Mouse (Mus musculus): ENCODE results near the gene Cdt1. TPM values are rescaled to one million over a fixed set of nuclear protein-coding genes. Genes with fewer than 3 reads are reported as not detected.

The Cdt1 gene
- polyA plus RNA-seq, 1 experiment from 2014 or later: 12.8 TPM

Small RNA genes within 50 kb of the gene (microRNA-seq; reads per million reads assigned to microRNA genes)
- gene Mir6396: not detected

Other genes with a start within 250 kb of the Cdt1 start
- gene Trhr2, start 207.3 kb upstream of the Cdt1 start, polyA plus RNA-seq (2014; fragmentation: Nextera tagmentation; extraction: Ambion mirVana): not detected in 2 replicates
- 24.8 and 26.9 TPM in 2 replicates for gene Zc3h18, start 191.4 kb upstream of the Cdt1 start, polyA plus RNA-seq (2014; fragmentation: Nextera tagmentation; extraction: Ambion mirVana)
- not detected in 2 replicates for gene Il17c, start 146.0 kb upstream of the Cdt1 start, polyA plus RNA-seq (2014; fragmentation: Nextera tagmentation; extraction: Ambion mirVana)
- gene Cyba, start 135.1 kb upstream of the Cdt1 start, polyA plus RNA-seq (2014; fragmentation: Nextera tagmentation; extraction: Ambion mirVana): 33.5 and 39.3 TPM in 2 replicates
- 41.8 and 51.9 TPM in 2 replicates for gene Mvd, start 124.6 kb upstream of the Cdt1 start, polyA plus RNA-seq (2014; fragmentation: Nextera tagmentation; extraction: Ambion mirVana)
- not detected in 2 replicates for gene Snai3, start 107.3 kb upstream of the Cdt1 start, polyA plus RNA-seq (2014; fragmentation: Nextera tagmentation; extraction: Ambion mirVana)
- gene Rnf166, start 92.0 kb upstream of the Cdt1 start, polyA plus RNA-seq (2014; fragmentation: Nextera tagmentation; extraction: Ambion mirVana): 28.8 and 32.2 TPM in 2 replicates
- 81.3 and 88.4 TPM in 2 replicates for gene Ctu2, start 91.9 kb upstream of the Cdt1 start, polyA plus RNA-seq (2014; fragmentation: Nextera tagmentation; extraction: Ambion mirVana)
- gene Piezo1, start 16.7 kb upstream of the Cdt1 start, polyA plus RNA-seq (2014; fragmentation: Nextera tagmentation; extraction: Ambion mirVana): 1.2 and 1.6 TPM in 2 replicates
- 200 and 247 TPM in 2 replicates for gene Aprt, start 8.9 kb downstream of the Cdt1 start, polyA plus RNA-seq (2014; fragmentation: Nextera tagmentation; extraction: Ambion mirVana)
- gene Galns, start 43.4 kb downstream of the Cdt1 start, polyA plus RNA-seq (2014; fragmentation: Nextera tagmentation; extraction: Ambion mirVana): 3.5 and 4.3 TPM in 2 replicates
- 111 and 150 TPM in 2 replicates for gene Trappc2l, start 43.6 kb downstream of the Cdt1 start, polyA plus RNA-seq (2014; fragmentation: Nextera tagmentation; extraction: Ambion mirVana)
- not detected in 2 replicates for gene Pabpn1l, start 54.7 kb downstream of the Cdt1 start, polyA plus RNA-seq (2014; fragmentation: Nextera tagmentation; extraction: Ambion mirVana)
- gene Cbfa2t3, start 131.1 kb downstream of the Cdt1 start, polyA plus RNA-seq (2014; fragmentation: Nextera tagmentation; extraction: Ambion mirVana): 10.4 and 11.5 TPM in 2 replicates
- 13.7 and 15.8 TPM in 2 replicates for gene Acsf3, start 207.5 kb downstream of the Cdt1 start, polyA plus RNA-seq (2014; fragmentation: Nextera tagmentation; extraction: Ambion mirVana)